Mouse (Mus musculus) megakaryocyte, embryonic 14.5 days (primary cell): ENCODE measurements around the gene Stard7.

Experiments used
- FLI1 ChIP-seq: IDR thresholded peaks from 2 replicates; pipeline ENCODE4 v1.6.1; 2012; ENCODE audit warnings: low read length, inconsistent platforms, mixed read lengths
- GATA1 ChIP-seq: IDR thresholded peaks from 3 replicates; pipeline ENCODE4 v1.6.1; 2012; ENCODE audit warnings: mixed read lengths, low read length, inconsistent platforms, borderline replicate concordance

DNA sequence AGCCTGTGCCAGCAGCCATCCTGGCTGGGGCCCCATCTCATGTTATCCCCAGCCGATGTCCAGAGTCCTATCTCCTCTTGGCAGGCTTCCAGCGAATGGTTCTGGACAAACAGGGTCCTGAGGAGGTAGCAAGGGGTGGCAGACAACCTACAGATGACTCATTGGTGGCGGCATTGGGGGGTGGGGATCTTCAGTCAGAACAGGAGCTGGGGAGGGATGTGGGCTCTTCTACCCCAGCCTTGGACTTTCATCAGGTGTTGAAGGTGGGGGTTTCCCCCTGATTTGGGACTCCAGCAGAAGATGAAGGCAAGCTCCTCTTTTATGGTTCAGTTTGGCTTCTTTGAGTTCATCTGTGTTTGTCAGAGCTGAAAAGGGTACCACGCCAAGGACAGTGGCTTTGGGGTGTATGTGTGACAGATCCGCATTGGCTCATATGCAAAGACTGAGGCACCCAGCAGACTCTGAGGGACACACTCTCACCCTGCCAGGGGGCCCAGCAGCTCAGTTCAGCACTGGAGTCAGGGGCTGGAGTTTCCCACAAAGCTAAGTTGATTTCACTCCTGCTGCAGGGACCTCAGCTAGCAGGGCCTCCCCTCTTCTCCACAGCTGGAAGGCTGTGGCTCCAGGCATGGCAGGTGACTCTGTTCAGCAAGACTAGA lies 64.1 kb downstream of the Stard7 start:
- no peak for TF ChIP-seq GATA1
- TF ChIP-seq FLI1, result no peak
